Mouse (Mus musculus) heart, adult 2 months (tissue): Measurements from ENCODE around the gene Tmem259.

ENCODE experiments used
- CTCF ChIP-seq: fragments of 200-600 bp; IDR thresholded peaks from 2 replicates; pipeline ENCODE4 v1.8.1; 2022; ENCODE audit warnings: antibody characterized with exemption, mild to moderate bottlenecking, moderate library complexity
- EP300 ChIP-seq: fragments of 200-500 bp; IDR thresholded peaks from 2 replicates; pipeline ENCODE4 v1.6.1; 2011; ENCODE audit warnings: low read depth, low read length, control low read depth; ENCODE audit not compliant: insufficient read depth
- POLR2A ChIP-seq: fragments of 200-500 bp; IDR thresholded peaks from 2 replicates; pipeline ENCODE4 v1.6.1; 2011; ENCODE audit warnings: mild to moderate bottlenecking, low read depth, low read length, control low read depth; ENCODE audit not compliant: insufficient read depth

GRCm38 (mm10) chr10:79976722-79977107, 7.4 kb downstream of the Tmem259 start:
- TF ChIP-seq POLR2A (no peak), CTCF (no peak), EP300 (no peak)
